Mouse (Mus musculus) retina, embryonic 14.5 days (tissue): ENCODE data around the gene Drd1.

Experiments used
- DNase-seq: peaks from one replicate; pipeline ENCODE4 v3.0.0-alpha.2; 2015; ENCODE audit warnings: low spot score

Gene Drd1

GRCm38 (mm10) chr13:54073066-54073465 lies 17.6 kb upstream of the Drd1 start:
- no peak for DNase-seq

- no peak for DNase-seq
These were observed 17.1 kb upstream of the Drd1 start for GRCm38 (mm10) chr13:54072526-54073057.

- DNase-seq, result peak; percentile 75
These were observed 16.3 kb upstream of the Drd1 start, which contains the start of gene Sfxn1 for GRCm38 (mm10) chr13:54071606-54072331. Gene Sfxn1, plus strand, starts transcription at chr13:54071869.

GRCm38 (mm10) chr13:54071011-54071410 lies 15.5 kb upstream of the Drd1 start:
- DNase-seq, result no peak

GRCm38 (mm10) chr13:54067617-54068166 lies 12.2 kb upstream of the Drd1 start:
- DNase-seq, result no peak

- no peak for DNase-seq
These were observed 10.7 kb upstream of the Drd1 start for GRCm38 (mm10) chr13:54066081-54066746.

GRCm38 (mm10) chr13:54063292-54063691 lies 7.8 kb upstream of the Drd1 start:
- DNase-seq, result peak; percentile 81

GRCm38 (mm10) chr13:54062068-54062467 lies 6.6 kb upstream of the Drd1 start:
- no peak for DNase-seq

- DNase-seq, result peak; percentile 67
These were observed 543 bp downstream of the Drd1 start for GRCm38 (mm10) chr13:54054962-54055361.

- peak; percentile 77 for DNase-seq
These were observed 3.9 kb downstream of the Drd1 start for GRCm38 (mm10) chr13:54051641-54052040.

GRCm38 (mm10) chr13:54048679-54049352 lies 6.7 kb downstream of the Drd1 start:
- no peak for DNase-seq

- DNase-seq, result no peak
These were observed 15.2 kb downstream of the Drd1 start for GRCm38 (mm10) chr13:54040256-54040655.

- no peak for DNase-seq
These were observed 17.6 kb downstream of the Drd1 start for GRCm38 (mm10) chr13:54037936-54038335.

GRCm38 (mm10) chr13:54035541-54035940 lies 20.0 kb downstream of the Drd1 start:
- peak; percentile 35 for DNase-seq

GRCm38 (mm10) chr13:54033653-54034052 lies 21.9 kb downstream of the Drd1 start:
- DNase-seq, result no peak

GRCm38 (mm10) chr13:54027079-54027478 lies 28.4 kb downstream of the Drd1 start:
- DNase-seq, result no peak

GRCm38 (mm10) chr13:54023311-54023710 lies 32.2 kb downstream of the Drd1 start:
- DNase-seq, result no peak

GRCm38 (mm10) chr13:54008716-54009115 lies 46.8 kb downstream of the Drd1 start:
- DNase-seq, result no peak
